22 mouse cellular contexts compared by ENCODE assay signal in the genomic region with DNA sequence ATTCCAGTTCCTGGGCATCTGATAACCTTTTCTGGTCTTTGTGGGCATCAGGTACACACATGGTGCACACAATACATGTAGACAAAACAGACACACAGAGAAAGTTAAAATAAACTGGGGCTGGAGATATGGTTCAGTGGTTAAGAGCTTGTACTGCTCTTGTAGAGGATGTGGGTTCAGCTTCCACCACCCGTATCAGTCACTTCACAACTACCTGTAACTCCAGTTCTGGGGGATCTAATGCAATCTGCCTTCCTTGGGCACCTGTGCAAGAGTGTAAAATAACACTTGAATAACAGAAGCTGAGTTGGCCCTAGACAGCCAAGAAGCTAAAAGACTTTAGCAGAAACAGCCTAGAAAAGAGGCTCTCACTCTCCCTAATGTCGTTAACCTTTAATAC. TPM values are rescaled to one million over a fixed set of nuclear protein-coding genes. Genes with fewer than 3 reads are reported as not detected.
DNase-seq lines count a peak whose midpoint lies in the region; TF ChIP-seq lines count a peak whose summit lies in the region.
"Had no signal": no experiment of that assay in that cellular context is flagged by ENCODE, and none has a peak within 500 bp of the region (broad histone marks: within the 10 kb centered on the region; RNA-seq: fewer than 3 reads in every experiment).

No protein-coding gene starts in this region.

- peak; percentile 15 for DNase-seq in lung, postnatal 36 days
- DNase-seq in lung, postnatal 10 days, result no peak
- DNase-seq in spleen, postnatal 36 days (ENCODE audit: low spot score in 2 of 2), result peak; percentile 77 to 82
- DNase-seq in spleen, postnatal 14 days (ENCODE audit: low spot score in 2 of 2), result no peak
- peak; percentile 64 to 70 for DNase-seq in B cell, adult 2 months
- DNase-seq in splenic B cell, adult 2 months (ENCODE audit: low read depth, low spot score), result peak; percentile 77
- no peak for DNase-seq in c-Kit-positive CD71-positive TER-119-positive erythroid progenitor cells, embryonic 14.5 days (ENCODE audit: low spot score)
- DNase-seq in kidney, adult 2 months, result no peak
- DNase-seq: adrenal gland, adult 2 months; adrenal gland, postnatal 10 days; adrenal gland, postnatal 25 days; cerebellum, adult 11-12 months; cerebellum, adult 2 months; cerebellum, adult 9-10 months; cerebellum, postnatal 14 days; cerebellum, postnatal 36 days; embryo, embryonic 11 days had no signal

- TF ChIP-seq CTCF in kidney, adult 2 months (conservative IDR thresholded peaks at IDR 0.05; ENCODE audit: insufficient read depth, insufficient read length, low read depth, low read length), result no peak

- no peaks in the 10 kb centered on the region for H3K36me3 ChIP-seq in splenic B cell, adult 2 months (ENCODE audit: control insufficient read depth, insufficient read depth, low read length, poor library complexity, severe bottlenecking)
- no peaks in the 10 kb centered on the region for H3K36me3 ChIP-seq in kidney, adult 2 months (ENCODE audit: control insufficient read depth, insufficient read depth, low read length)
- H3K36me3 ChIP-seq: embryonic facial prominence, embryonic 13.5 days; embryonic facial prominence, embryonic 15.5 days; forebrain, embryonic 10.5 days; forebrain, embryonic 12.5 days had no signal

- TF ChIP-seq POLR2A in kidney, adult 2 months (IDR thresholded peaks at IDR 0.05; ENCODE audit: low read depth, low read length), result no peak

- no peaks in the 10 kb centered on the region for H3K4me1 ChIP-seq in kidney, adult 2 months (ENCODE audit: control insufficient read depth, insufficient read depth, low read length)
- H3K4me1 ChIP-seq: embryonic facial prominence, embryonic 13.5 days; embryonic facial prominence, embryonic 15.5 days; forebrain, embryonic 10.5 days; forebrain, embryonic 12.5 days had no signal

- H3K27ac ChIP-seq in kidney, adult 2 months (ENCODE audit: insufficient read depth, low read depth, low read length), result no peak overlapping the region
- H3K27ac ChIP-seq: embryonic facial prominence, embryonic 13.5 days; embryonic facial prominence, embryonic 15.5 days; forebrain, embryonic 10.5 days; forebrain, embryonic 12.5 days had no signal

- H3K27me3 ChIP-seq in splenic B cell, adult 2 months (ENCODE audit: control insufficient read depth, insufficient read depth, low read length, poor library complexity, severe bottlenecking), result no peaks in the 10 kb centered on the region
- H3K27me3 ChIP-seq in kidney, adult 2 months (replicated peaks; ENCODE audit: control insufficient read depth, insufficient read depth, low read length), result no peaks in the 10 kb centered on the region
- H3K27me3 ChIP-seq: embryonic facial prominence, embryonic 13.5 days; embryonic facial prominence, embryonic 15.5 days; forebrain, embryonic 12.5 days had no signal

- 75% methylated on average over 2 of the region's 2 CpGs for WGBS in kidney, adult 2 months

- H3K4me3 ChIP-seq in kidney, adult 2 months (ENCODE audit: insufficient read depth, low read depth, low read length), result no peak overlapping the region
- H3K4me3 ChIP-seq: embryonic facial prominence, embryonic 13.5 days; embryonic facial prominence, embryonic 15.5 days; erythroblast, embryonic 14.5 days; forebrain, embryonic 10.5 days; forebrain, embryonic 12.5 days had no signal

RNA-seq across cellular contexts. Expression of gene Cdk13, which starts 12.3 kb away (rescaled TPM):
- polyA plus RNA-seq in kidney, adult 2 months (2012; rRNA removed), result 18.7 and 23.3 TPM in 2 replicates

Comparison
In these comparisons a context has a peak if more than half of its experiments do, and no peak if none do; other contexts are left out.
1. DNase-seq: peak in lung, postnatal 36 days (single experiment), spleen, postnatal 36 days (2 of 2), B cell, adult 2 months (2 of 2) and splenic B cell, adult 2 months (single experiment); none in lung, postnatal 10 days (single experiment), spleen, postnatal 14 days (0 of 2), c-Kit-positive CD71-positive TER-119-positive erythroid progenitor cells, embryonic 14.5 days (single experiment) and kidney, adult 2 months (single experiment).